Mouse (Mus musculus) bone marrow, adult 2 months (tissue): ENCODE results near the gene Ppp1cc. TPM values are rescaled to one million over a fixed set of nuclear protein-coding genes. Genes with fewer than 3 reads are reported as not detected.

Source experiments
- H3K27ac ChIP-seq: fragments of 200-500 bp; 2 replicates; pipeline ENCODE4 v1.5.1; 2012; ENCODE audit warnings: low read depth, mild to moderate bottlenecking, control low read depth, inconsistent platforms, low read length; ENCODE audit not compliant: control insufficient read depth, poor library complexity, insufficient read depth
- H3K4me1 ChIP-seq: fragments of 200-500 bp; 2 replicates; pipeline ENCODE4 v1.6.1; 2011; ENCODE audit warnings: low read length; ENCODE audit not compliant: control insufficient read depth, insufficient read depth
- H3K4me3 ChIP-seq: fragments of 200-500 bp; replicated peaks from 2 replicates; pipeline ENCODE3; 2011; ENCODE audit warnings: mild to moderate bottlenecking, low read depth, low read length, control low read depth; ENCODE audit not compliant: control insufficient read depth
- CTCF ChIP-seq: fragments of 200-500 bp; IDR thresholded peaks from 2 replicates; pipeline ENCODE4 v1.5.1; 2011; ENCODE audit warnings: low read length, control low read depth; ENCODE audit not compliant: control insufficient read depth, insufficient read depth
- POLR2A ChIP-seq: fragments of 200-500 bp; IDR thresholded peaks from 2 replicates; pipeline ENCODE4 v1.6.1; 2011; ENCODE audit warnings: low read depth, mild to moderate bottlenecking, control low read depth, low read length, borderline replicate concordance; ENCODE audit not compliant: control insufficient read depth
- WGBS: fragments of 180-500 bp; shearing (Covaris S2); methylation state at CpG from one replicate; pipeline ENCODE4 v1.1.7; 2018; 5-methylcytosine and 5-hydroxymethylcytosine counted together
- polyA plus RNA-seq: library from polyadenylated mRNA; stranded (reverse); fragments of >200 nt; gene quantifications from 2 replicates; pipeline ENCODE4 v1.2.4, GENCODE M21; 2011; ENCODE audit warnings: low replicate concordance; ENCODE audit not compliant: missing spikeins, insufficient read depth, insufficient read length

Ppp1cc gene
- polyA plus RNA-seq, 1 experiment, result 312 TPM

DNA sequence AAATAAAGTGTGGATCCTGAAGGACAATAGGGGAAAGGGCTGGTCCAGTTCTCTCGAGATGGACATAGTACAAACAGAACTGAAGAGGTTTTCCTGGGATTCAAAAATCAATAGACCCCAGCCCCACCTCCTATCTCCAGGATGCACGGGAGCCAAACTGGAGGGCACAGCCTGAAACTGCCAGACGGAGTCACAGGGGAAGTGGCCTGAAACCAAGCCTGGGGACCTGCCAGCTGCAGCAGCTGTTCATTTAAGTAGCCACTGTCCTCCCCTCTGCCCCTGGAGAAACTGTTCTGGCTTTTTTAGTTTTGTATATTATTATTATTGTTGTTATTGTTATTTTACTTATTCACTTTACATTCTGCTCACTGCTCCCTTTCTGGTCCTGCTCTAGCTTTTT, 31.0 kb downstream of the Ppp1cc start:
- 10% methylated on average over 3 of the region's 3 CpGs for WGBS
- TF ChIP-seq POLR2A (no peak), CTCF (no peak)
- H3K27ac ChIP-seq, result no peak overlapping the region
- H3K4me1 ChIP-seq, result peaks cover 3% of the 10 kb centered on the region; the same call in 1 of the 2 replicates
- H3K4me3 ChIP-seq, result no peak overlapping the region

- 78% methylated on average over 7 of the region's 7 CpGs for WGBS
- TF ChIP-seq CTCF, result no peak
- TF ChIP-seq POLR2A, result no peak
- Histone ChIP-seq H3K4me1 (peaks cover 2% of the 10 kb centered on the region; the same call in 1 of the 2 replicates), H3K27ac (no peak overlapping the region), H3K4me3 (no peak overlapping the region)
Observed at GRCm38 (mm10) chr5:122190465-122190864, 32.4 kb downstream of the Ppp1cc start.

- TF ChIP-seq POLR2A, result no peak
- no peak for TF ChIP-seq CTCF
- H3K4me1 ChIP-seq, result peaks cover 1% of the 10 kb centered on the region; the same call in 1 of the 2 replicates
- no peak overlapping the region for H3K27ac ChIP-seq
- WGBS, result 70% methylated on average over 12 of the region's 12 CpGs
- H3K4me3 ChIP-seq, result no peak overlapping the region
Observed at GRCm38 (mm10) chr5:122191269-122192063, 33.4 kb downstream of the Ppp1cc start.

DNA sequence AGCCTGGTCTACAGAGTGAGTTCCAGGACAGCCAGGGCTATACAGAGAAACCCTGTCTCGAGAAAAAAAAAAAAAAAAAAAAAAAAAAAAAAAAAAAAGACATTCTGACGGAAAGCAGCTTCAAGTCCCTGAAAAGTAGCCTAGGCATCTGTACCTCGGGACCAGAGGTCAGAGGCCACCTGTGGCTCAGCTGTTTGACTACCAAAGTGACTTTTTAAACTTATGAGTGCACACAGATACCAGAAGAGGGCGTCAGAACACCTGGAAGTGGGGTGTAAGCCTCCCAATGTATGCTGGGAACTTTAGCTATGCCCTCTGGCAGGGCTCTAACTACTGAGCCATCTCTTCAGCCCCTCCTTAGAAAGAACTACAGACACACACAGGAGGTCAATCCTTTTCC, 34.3 kb downstream of the Ppp1cc start:
- no peak overlapping the region for H3K4me3 ChIP-seq
- 35% methylated on average over 4 of the region's 4 CpGs for WGBS
- TF ChIP-seq CTCF (peak; percentile 37; the same call in 1 of the 2 replicates), POLR2A (no peak)
- peaks cover 1% of the 10 kb centered on the region; the same call in 1 of the 2 replicates for H3K4me1 ChIP-seq
- peak overlapping the region; percentile 46 for H3K27ac ChIP-seq

DNA sequence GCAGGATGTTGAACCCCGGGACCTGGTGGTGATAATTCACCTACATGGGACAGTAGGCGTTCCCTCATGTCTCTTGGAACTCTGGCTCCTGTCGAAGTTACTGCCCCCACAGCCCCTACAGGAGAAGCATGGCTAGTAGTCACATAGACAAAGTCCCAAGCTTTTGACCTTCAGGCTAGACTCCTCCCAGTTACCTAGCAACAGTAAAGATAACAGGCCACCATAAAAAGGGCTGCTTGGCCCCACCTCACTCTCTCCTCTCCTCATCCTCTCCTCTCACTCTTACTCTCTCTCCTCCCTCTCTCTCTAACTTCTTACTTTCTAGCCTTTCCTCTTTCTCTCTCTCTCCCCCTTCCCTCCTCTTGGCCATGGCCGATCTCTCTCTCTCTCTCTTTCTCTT, 42.8 kb downstream of the Ppp1cc start:
- Histone ChIP-seq H3K4me3 (no peak overlapping the region), H3K27ac (no peak overlapping the region), H3K4me1 (peaks cover 2% of the 10 kb centered on the region)
- TF ChIP-seq CTCF, result no peak
- no peak for TF ChIP-seq POLR2A
- WGBS, result 92% methylated on average over 4 of the region's 4 CpGs

- Histone ChIP-seq H3K4me3 (no peak overlapping the region), H3K4me1 (peaks cover 6% of the 10 kb centered on the region), H3K27ac (no peak overlapping the region)
- 79% methylated on average over 6 of the region's 6 CpGs for WGBS
- TF ChIP-seq POLR2A (no peak), CTCF (no peak)
Observed at GRCm38 (mm10) chr5:122201904-122202303, 43.8 kb downstream of the Ppp1cc start.

DNA sequence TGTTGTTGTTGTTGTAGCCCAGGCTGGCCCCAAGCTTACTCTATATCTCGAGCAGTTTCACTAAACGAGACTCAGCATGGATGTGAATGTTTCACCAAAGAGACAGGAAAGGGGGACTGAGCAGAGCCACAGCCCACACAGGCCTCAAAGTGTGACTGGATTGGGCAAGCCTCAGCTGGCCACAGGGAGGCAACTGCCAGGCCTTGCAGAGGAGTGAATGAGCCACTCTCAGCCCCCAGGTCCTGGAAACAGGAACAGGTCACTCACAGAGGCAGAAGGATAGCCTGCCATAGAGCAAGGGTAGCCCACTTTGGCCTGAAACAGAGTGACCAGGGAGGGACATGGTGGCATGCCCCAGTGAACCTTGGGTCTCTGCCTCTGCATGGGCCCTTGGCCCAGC, 46.1 kb downstream of the Ppp1cc start:
- H3K4me3 ChIP-seq, result no peak overlapping the region
- WGBS, result 12% methylated on average over 2 of the region's 2 CpGs
- no peak for TF ChIP-seq CTCF
- TF ChIP-seq POLR2A, result no peak

DNA sequence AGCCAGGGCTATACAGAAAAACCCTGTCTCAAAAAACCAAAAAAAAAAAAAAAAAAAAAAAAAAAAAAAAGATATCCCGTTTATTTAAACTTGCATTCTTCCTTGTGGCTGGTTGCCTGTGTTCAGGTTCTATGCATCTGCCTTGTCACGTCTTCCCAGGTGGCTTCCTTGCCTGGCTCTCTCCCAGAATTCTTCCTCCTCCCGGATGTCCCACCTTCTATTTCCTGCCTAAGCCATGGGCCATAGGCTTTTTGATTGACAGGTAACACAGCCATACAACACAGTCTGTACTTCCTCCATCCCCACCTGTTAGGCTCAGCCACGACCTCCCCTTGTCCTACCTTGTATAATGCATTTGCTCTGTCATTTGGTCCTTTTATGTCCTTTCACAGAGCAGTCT, 48.4 kb downstream of the Ppp1cc start, which contains the start of gene Hvcn1:
Gene Hvcn1 (plus strand): TSS at position 330 of the 400 bp plus-strand sequence.
- Histone ChIP-seq H3K4me1 (peaks cover 16% of the 10 kb centered on the region), H3K4me3 (no peak within 1 kb of the TSS), H3K27ac (no peak within 1 kb of the TSS)
- TF ChIP-seq POLR2A (no peak), CTCF (no peak)
- 29% methylated on average over 4 of the region's 4 CpGs for WGBS

More for the DNA sequence above, 46.1 kb downstream of the Ppp1cc start:
- Histone ChIP-seq H3K4me1 (peaks cover 14% of the 10 kb centered on the region), H3K27ac (no peak overlapping the region)
